Mouse (Mus musculus) lung, embryonic 14.5 days (tissue): ENCODE data around the gene Myl12a. TPM values are rescaled to one million over a fixed set of nuclear protein-coding genes. Genes with fewer than 3 reads are reported as not detected.

Source experiments
- ATAC-seq: fragments of 200-750 bp; cut with Nextera tagmentation; 2 replicates; pipeline ENCODE4 v1.8.0; 2017; ENCODE audit warnings: mild to moderate bottlenecking, moderate TSS enrichment, moderate library complexity; ENCODE audit not compliant: insufficient read depth
- DNase-seq: peaks from one replicate; pipeline ENCODE4 v3.0.0-alpha.2; 2015
- H3K27ac ChIP-seq: fragments of 300-500 bp; sonication (generic); 2 replicates; pipeline ENCODE4 v1.5.1; 2014; ENCODE audit warnings: low read depth, mild to moderate bottlenecking, moderate library complexity
- H3K27me3 ChIP-seq: fragments of 300-500 bp; sonication (generic); 2 replicates; pipeline ENCODE4 v1.6.1; 2014; ENCODE audit warnings: low read length, control low read depth; ENCODE audit not compliant: insufficient read depth
- H3K36me3 ChIP-seq: fragments of 300-500 bp; sonication (generic); 2 replicates; pipeline ENCODE4 v1.6.1; 2014; ENCODE audit warnings: control low read depth; ENCODE audit not compliant: insufficient read depth
- H3K4me1 ChIP-seq: fragments of 300-500 bp; sonication (generic); 2 replicates; pipeline ENCODE4 v1.6.1; 2014; ENCODE audit warnings: antibody characterized with exemption, control low read depth; ENCODE audit not compliant: insufficient read depth
- H3K4me2 ChIP-seq: fragments of 300-500 bp; sonication (generic); 2 replicates; pipeline ENCODE4 v1.6.1; 2014; ENCODE audit warnings: mild to moderate bottlenecking
- H3K4me3 ChIP-seq: fragments of 300-500 bp; sonication (generic); 2 replicates; pipeline ENCODE4 v1.5.1; 2014; ENCODE audit warnings: low read depth, low read length
- H3K9ac ChIP-seq: fragments of 300-500 bp; sonication (generic); 2 replicates; pipeline ENCODE4 v1.6.1; 2014
- H3K9me3 ChIP-seq: fragments of 300-500 bp; sonication (generic); 2 replicates; pipeline ENCODE4 v1.6.1; 2016; ENCODE audit warnings: low read depth, low read length, control low read depth
- CTCF ChIP-seq: IDR thresholded peaks from 2 replicates; pipeline ENCODE4 v1.5.1; 2016; ENCODE audit warnings: antibody characterized with exemption, low read depth
- WGBS: fragments of 180-500 bp; shearing (Covaris S2); extraction: QIAGEN DNeasy Blood & Tissue Kit; methylation state at CpG from one replicate; pipeline ENCODE4 v1.1.7; 2014; 5-methylcytosine and 5-hydroxymethylcytosine counted together
- polyA plus RNA-seq: library from polyadenylated mRNA; unstranded; fragments of >200 nt; fragmentation: Nextera tagmentation; extraction: Ambion mirVana; gene quantifications from 2 replicates; pipeline ENCODE4 v1.2.1, GENCODE M21; 2014

Myl12a gene
- polyA plus RNA-seq, 1 experiment from 2014 or later = 637 TPM

DNA sequence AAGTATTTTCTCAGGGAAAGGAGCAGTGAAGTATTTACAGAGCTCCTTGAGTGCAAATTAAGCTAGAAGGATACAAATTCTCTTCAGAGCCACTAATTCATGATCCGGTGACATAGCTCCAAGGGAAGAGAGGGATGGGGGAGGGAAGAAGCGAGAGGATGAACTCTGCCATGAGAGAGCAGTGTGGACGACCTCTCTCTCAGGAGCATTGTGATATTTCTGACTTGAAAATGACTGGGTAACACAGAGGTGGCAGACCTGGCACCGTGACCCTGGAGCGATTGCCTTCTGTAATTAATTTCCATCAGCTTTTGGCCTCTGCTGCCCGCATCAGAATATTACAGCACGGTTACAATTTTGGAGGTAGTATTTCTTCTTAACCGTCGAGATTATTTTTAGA lies 17.2 kb upstream of the Myl12a start:
- Histone ChIP-seq H3K36me3 (no peaks in the 10 kb centered on the region), H3K4me1 (peaks cover 8% of the 10 kb centered on the region; the same call in 1 of the 2 replicates), H3K27me3 (no peaks in the 10 kb centered on the region), H3K4me3 (peak overlapping the region; percentile 16; the same call in 1 of the 2 replicates), H3K4me2 (peak overlapping the region; percentile 20; the same call in 1 of the 2 replicates), H3K9ac (peak overlapping the region; percentile 44), H3K9me3 (no peaks in the 10 kb centered on the region), H3K27ac (peak overlapping the region; percentile 61)
- DNase-seq (no peak), ATAC-seq (no peak)
- 52% methylated on average over 9 of the region's 9 CpGs for whole genome bisulfite sequencing
- TF ChIP-seq CTCF = no peak

DNA sequence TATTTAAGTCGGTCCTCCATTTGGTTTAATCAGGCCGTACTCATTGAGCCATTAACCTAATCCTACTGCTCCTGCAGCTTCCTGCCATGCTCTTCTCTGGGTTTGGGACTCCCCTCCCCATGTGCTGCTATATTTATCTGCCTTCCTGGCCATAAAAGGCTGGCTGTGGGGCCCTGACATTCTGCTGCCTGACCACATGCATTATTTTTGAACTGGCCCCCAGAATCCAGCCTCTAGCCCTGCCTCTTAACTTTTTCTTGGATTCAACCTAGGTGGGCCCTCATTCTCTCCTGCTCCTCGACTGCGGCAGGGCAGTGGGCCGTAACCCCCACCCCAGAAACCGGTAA lies 16.6 kb upstream of the Myl12a start:
- H3K27ac ChIP-seq = peak overlapping the region; percentile 61
- WGBS = 21% methylated on average over 6 of the region's 6 CpGs
- peaks cover 8% of the 10 kb centered on the region; the same call in 1 of the 2 replicates for H3K4me1 ChIP-seq
- no peaks in the 10 kb centered on the region for H3K27me3 ChIP-seq
- no peaks in the 10 kb centered on the region for H3K36me3 ChIP-seq
- H3K9me3 ChIP-seq = no peaks in the 10 kb centered on the region
- TF ChIP-seq CTCF = no peak
- ATAC-seq (no peak), DNase-seq (peak; percentile 12)
- peak overlapping the region; percentile 16; the same call in 1 of the 2 replicates for H3K4me3 ChIP-seq
- H3K4me2 ChIP-seq = peak overlapping the region; percentile 20; the same call in 1 of the 2 replicates
- peak overlapping the region; percentile 44 for H3K9ac ChIP-seq

DNA sequence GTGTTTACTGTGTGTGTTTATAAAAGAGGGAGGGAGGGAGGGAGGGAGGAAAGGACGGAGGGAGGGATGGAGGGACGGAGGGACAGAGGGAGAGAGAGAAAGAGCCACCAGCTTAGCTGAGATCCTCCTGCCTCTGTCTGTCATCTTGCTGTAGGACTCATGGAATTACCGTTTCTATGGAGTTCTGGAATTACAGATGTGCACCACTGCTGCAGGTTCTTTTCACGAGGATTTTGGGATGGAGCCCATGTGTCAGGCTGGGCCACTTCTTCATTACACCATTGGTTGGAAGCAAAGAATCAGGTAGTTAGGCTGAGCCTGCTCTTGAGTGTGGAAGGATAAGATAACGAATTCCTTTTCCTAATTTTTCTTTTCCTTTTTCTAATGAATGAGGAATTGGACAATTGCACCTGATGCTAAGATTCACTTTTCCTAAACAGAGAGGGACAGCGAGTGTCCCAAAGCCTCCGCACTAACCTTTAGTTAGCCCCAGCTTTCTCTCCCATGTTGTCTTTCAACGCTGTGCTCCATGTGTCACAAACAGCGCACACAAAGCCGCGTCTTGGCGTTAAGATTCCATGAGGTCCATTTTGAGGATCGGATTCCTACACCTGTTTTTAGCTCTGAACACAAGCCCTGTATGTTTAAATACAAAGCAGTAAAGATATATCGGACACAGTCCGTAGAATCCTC lies 16.1 kb upstream of the Myl12a start:
- 83% methylated on average over 15 of the region's 15 CpGs for WGBS
- Histone ChIP-seq H3K9ac (no peak overlapping the region), H3K4me2 (no peak overlapping the region), H3K4me3 (no peak overlapping the region), H3K9me3 (no peaks in the 10 kb centered on the region), H3K27ac (peak overlapping the region; percentile 61; the same call in 1 of the 2 replicates), H3K27me3 (no peaks in the 10 kb centered on the region), H3K4me1 (peaks cover 8% of the 10 kb centered on the region; the same call in 1 of the 2 replicates), H3K36me3 (no peaks in the 10 kb centered on the region)
- no peak for ATAC-seq
- no peak for DNase-seq
- TF ChIP-seq CTCF = no peak

DNA sequence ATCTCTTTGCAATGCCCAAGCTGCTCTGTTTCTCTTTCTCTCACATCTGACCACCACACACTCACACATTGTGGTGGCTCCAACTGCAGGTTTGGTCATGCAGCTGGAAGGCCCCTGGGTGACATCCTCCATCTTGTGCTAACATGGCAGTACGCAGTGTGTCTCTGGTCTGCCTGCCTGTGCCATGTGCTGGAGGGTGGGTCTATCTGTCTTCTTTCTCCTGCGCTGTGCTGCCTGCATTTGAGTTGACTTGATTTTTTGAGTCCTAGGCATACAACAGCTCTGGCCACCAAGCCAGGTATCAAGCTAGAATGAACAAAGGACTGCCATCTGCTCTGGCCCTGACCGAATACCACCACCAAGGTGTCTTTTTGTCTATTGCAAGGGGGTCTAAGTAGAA lies 15.5 kb upstream of the Myl12a start:
- Histone ChIP-seq H3K9me3 (no peaks in the 10 kb centered on the region), H3K27ac (no peak overlapping the region), H3K9ac (no peak overlapping the region), H3K27me3 (no peaks in the 10 kb centered on the region), H3K36me3 (no peaks in the 10 kb centered on the region), H3K4me1 (peaks cover 8% of the 10 kb centered on the region; the same call in 1 of the 2 replicates), H3K4me2 (no peak overlapping the region), H3K4me3 (no peak overlapping the region)
- ATAC-seq (no peak), DNase-seq (no peak)
- no peak for TF ChIP-seq CTCF
- WGBS = 94% methylated on average over 3 of the region's 3 CpGs

DNA sequence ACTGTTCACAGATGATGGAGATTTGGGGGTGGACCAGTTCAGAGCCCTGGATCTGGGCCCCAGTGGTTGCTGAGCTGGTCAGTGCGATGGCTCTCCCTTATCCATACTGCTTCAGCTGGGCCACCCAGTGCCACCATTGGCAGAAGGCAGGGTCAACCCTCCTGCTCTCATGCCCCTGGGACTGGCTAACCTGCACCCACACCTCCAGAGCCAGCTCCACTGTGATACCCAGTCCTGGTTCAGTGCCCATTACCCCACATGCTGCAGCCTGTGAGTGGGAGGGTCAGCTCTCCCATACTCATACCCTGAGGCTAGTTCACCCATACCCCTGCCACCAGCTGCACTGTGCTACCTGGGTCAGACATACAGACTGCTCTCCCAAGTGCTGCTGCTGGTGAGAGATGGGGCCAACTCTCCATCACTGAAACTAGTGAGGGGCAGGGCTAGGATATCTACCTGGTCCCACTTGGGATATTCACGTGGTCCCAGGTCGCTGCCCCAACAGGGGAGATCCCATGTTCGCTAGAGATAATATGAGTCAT lies 14.8 kb upstream of the Myl12a start:
- H3K4me1 ChIP-seq = peaks cover 8% of the 10 kb centered on the region; the same call in 1 of the 2 replicates
- H3K9ac ChIP-seq = no peak overlapping the region
- no peak overlapping the region for H3K4me2 ChIP-seq
- H3K36me3 ChIP-seq = no peaks in the 10 kb centered on the region
- H3K9me3 ChIP-seq = no peaks in the 10 kb centered on the region
- no peak overlapping the region for H3K4me3 ChIP-seq
- DNase-seq (no peak), ATAC-seq (no peak; the same call in 1 of the 2 replicates)
- H3K27me3 ChIP-seq = no peaks in the 10 kb centered on the region
- WGBS = 94% methylated on average over 4 of the region's 4 CpGs
- H3K27ac ChIP-seq = no peak overlapping the region
- no peak for TF ChIP-seq CTCF

DNA sequence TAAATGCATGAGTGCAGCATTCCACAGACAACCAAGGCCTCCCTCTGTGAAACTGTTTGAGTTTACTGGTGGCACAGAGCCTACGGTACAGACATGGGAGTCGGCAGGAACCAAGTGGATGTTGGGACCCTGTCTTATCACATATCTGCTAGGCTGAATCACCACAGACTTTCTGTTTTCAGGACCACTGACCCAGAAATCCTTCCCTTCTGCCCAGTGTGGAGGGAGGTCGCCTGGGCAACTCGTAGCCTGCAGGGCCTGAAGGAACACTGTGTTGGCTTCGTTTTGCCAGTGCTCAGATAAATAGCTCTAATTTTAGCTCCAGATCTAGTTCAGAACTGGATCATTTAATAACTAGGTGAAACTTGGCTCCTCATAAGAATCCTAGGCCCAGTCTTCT lies 12.2 kb upstream of the Myl12a start:
- H3K27ac ChIP-seq = no peak overlapping the region
- no peaks in the 10 kb centered on the region for H3K27me3 ChIP-seq
- no peak overlapping the region for H3K4me2 ChIP-seq
- H3K36me3 ChIP-seq = no peaks in the 10 kb centered on the region
- H3K9me3 ChIP-seq = no peaks in the 10 kb centered on the region
- H3K9ac ChIP-seq = no peak overlapping the region
- WGBS = 72% methylated on average over 5 of the region's 5 CpGs
- ATAC-seq (no peak), DNase-seq (no peak)
- H3K4me3 ChIP-seq = no peak overlapping the region
- TF ChIP-seq CTCF = no peak
- H3K4me1 ChIP-seq = peaks cover 7% of the 10 kb centered on the region; the same call in 1 of the 2 replicates

DNA sequence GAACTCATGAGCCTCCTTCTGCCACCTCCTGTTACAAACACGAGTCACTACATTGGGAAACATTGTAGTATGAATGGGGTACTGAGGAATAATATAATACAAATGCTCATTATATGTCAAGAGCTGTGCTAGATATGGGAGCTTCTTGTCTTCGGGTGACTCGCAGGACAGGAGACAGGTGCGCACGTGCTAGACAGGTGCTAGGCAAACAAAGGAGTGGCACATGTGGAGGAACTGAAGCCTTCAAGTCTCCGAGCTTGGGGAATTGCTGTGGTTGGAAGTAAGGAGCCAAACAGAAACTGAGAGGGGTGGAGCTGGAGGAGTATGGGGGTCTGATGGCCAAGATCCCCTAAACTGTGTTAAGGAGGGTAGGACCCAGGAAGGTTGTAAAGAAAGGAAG lies 10.4 kb upstream of the Myl12a start:
- Histone ChIP-seq H3K27ac (no peak overlapping the region), H3K9ac (no peak overlapping the region), H3K9me3 (no peaks in the 10 kb centered on the region), H3K4me1 (no peaks in the 10 kb centered on the region), H3K36me3 (no peaks in the 10 kb centered on the region), H3K4me2 (no peak overlapping the region), H3K4me3 (no peak overlapping the region), H3K27me3 (no peaks in the 10 kb centered on the region)
- TF ChIP-seq CTCF = no peak
- WGBS = 61% methylated on average over 6 of the region's 6 CpGs
- ATAC-seq (no peak), DNase-seq (peak; percentile 4)
